Mouse (Mus musculus) adipocyte (in vitro differentiated cells): Measurements from ENCODE around the gene Grem1.

Experiments used
- DNase-seq: peaks from one replicate; pipeline ENCODE4 v3.0.0-alpha.2; 2016; ENCODE audit warnings: low spot score

Gene Grem1

GRCm38 (mm10) chr2:113758311-113759161 lies at the start of gene Grem1:
Grem1 (minus strand) TSS chr2:113758646.
- DNase-seq: no peak

GRCm38 (mm10) chr2:113807640-113808039 lies 49.2 kb upstream of the Grem1 start:
- DNase-seq: peak; percentile 86

GRCm38 (mm10) chr2:113806851-113807577 lies 48.6 kb upstream of the Grem1 start:
- DNase-seq: no peak

GRCm38 (mm10) chr2:113805765-113806164 lies 47.3 kb upstream of the Grem1 start:
- DNase-seq: no peak

GRCm38 (mm10) chr2:113803753-113804152 lies 45.3 kb upstream of the Grem1 start:
- DNase-seq: no peak

GRCm38 (mm10) chr2:113800846-113801245 lies 42.4 kb upstream of the Grem1 start:
- no peak for DNase-seq

- no peak for DNase-seq
Measured at GRCm38 (mm10) chr2:113798605-113799004, 40.2 kb upstream of the Grem1 start.

GRCm38 (mm10) chr2:113795186-113795585 lies 36.7 kb upstream of the Grem1 start:
- DNase-seq: no peak

- no peak for DNase-seq
Measured at GRCm38 (mm10) chr2:113793521-113793920, 35.1 kb upstream of the Grem1 start.

GRCm38 (mm10) chr2:113788821-113789387 lies 30.5 kb upstream of the Grem1 start:
- DNase-seq: no peak

GRCm38 (mm10) chr2:113787882-113788281 lies 29.4 kb upstream of the Grem1 start:
- no peak for DNase-seq

- DNase-seq: no peak
Measured at GRCm38 (mm10) chr2:113784851-113785250, 26.4 kb upstream of the Grem1 start.

GRCm38 (mm10) chr2:113781521-113781920 lies 23.1 kb upstream of the Grem1 start:
- DNase-seq: no peak

- no peak for DNase-seq
Measured at GRCm38 (mm10) chr2:113781107-113781506, 22.7 kb upstream of the Grem1 start.

GRCm38 (mm10) chr2:113779336-113779735 lies 20.9 kb upstream of the Grem1 start:
- DNase-seq: no peak

- no peak for DNase-seq
Measured at GRCm38 (mm10) chr2:113778036-113778435, 19.6 kb upstream of the Grem1 start.

GRCm38 (mm10) chr2:113776297-113776696 lies 17.9 kb upstream of the Grem1 start:
- DNase-seq: no peak

- DNase-seq: no peak
Measured at GRCm38 (mm10) chr2:113774150-113774805, 15.8 kb upstream of the Grem1 start.

GRCm38 (mm10) chr2:113768541-113769303 lies 10.3 kb upstream of the Grem1 start:
- DNase-seq: no peak

- no peak for DNase-seq
Measured at GRCm38 (mm10) chr2:113765885-113766284, 7.4 kb upstream of the Grem1 start.

- no peak for DNase-seq
Measured at GRCm38 (mm10) chr2:113764968-113765367, 6.5 kb upstream of the Grem1 start.
